Mouse (Mus musculus): ENCODE measurements around the gene 1700003E16Rik. TPM values are rescaled to one million over a fixed set of nuclear protein-coding genes. Genes with fewer than 3 reads are reported as not detected.

1700003E16Rik gene
- polyA plus RNA-seq (2015; fragmentation: Nextera tagmentation; extraction: Ambion mirVana): 3.1 and 3.4 TPM in 2 replicates

DNA sequence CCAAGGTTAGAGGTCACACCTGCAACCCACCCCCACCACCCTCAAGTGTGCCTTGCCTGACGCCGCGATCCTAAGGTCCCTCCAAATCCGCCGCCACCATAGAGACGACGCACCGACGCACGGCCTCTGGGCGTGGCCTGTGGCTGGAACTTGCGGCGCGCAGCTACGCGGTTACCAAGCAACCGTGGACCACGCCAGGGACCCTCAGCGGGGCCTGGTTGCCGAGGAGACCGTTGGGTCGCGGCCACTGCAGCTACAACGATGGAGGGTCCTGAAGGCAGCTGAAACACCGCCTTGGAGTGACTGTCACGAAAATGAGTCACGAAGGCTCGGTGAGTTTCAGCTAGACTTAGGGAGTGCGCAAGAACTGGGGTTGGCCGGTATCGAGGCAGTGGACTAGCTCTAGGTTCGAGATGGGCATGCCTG lies at the start of gene 1700003E16Rik, which contains the start of gene Wdr54:
Gene 1700003E16Rik, plus strand, starts transcription at position 146 of the 426 bp plus-strand sequence.
Gene Wdr54, minus strand, starts transcription at position 139 of the 426 bp plus-strand sequence.
- WGBS: 2% methylated on average over 32 of the region's 32 CpGs

DNA sequence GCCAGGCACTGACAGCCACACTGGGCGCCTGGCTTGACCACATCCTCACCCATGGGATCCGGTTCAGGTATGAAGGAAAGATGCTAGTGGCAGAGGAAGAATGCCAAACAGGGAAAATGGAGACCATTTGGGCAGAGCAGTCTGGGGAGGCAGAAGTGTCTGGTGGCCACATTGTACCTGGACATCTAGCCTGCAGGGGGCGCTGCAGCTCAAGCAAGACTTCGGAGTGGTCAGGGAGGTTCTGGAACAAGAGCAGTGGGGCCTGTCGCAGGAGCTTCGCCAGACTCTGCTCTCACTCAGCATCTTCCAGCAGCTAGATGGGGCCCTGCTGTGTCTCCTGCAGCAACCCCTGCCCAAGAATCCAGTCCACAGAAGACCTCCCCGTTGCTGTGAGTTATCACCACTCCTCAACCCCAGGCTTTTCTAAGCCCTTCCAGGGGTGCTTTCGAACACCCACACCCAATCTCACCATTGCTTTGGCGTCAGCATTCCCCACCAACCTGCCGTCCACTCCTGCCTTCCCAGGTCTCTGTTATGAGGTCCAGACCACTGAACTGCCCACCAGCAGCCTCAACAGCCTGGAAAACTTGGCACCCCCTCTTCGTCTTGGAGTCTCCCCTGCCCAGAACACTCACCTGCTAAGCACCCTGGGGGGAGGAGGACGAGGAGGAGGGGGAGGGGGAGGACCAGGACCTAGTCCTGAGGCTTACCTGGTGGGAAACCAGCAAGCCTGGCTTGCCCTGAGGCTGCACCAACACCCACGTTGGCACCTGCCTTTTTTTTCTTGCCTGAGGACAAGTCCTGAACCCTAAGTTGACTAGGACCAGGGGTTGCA lies 48.4 kb upstream of the 1700003E16Rik start:
- Histone ChIP-seq H3K4me3 (peak overlapping the region; percentile 89), H3K9ac (no peak overlapping the region), H3K36me3 (peaks cover 12% of the 10 kb centered on the region; the same call in 1 of the 2 replicates), H3K27me3 (no peaks in the 10 kb centered on the region), H3K4me2 (peak overlapping the region; percentile 82), H3K9me3 (no peaks in the 10 kb centered on the region), H3K4me1 (peaks cover 28% of the 10 kb centered on the region), H3K27ac (peak overlapping the region; percentile 85; the same call in 1 of the 2 replicates)
- no peak for ATAC-seq (ENCODE audit: insufficient number of reproducible peaks, low FRiP score, low TSS enrichment, low read depth)
- 35% methylated on average over 13 of the region's 13 CpGs for WGBS

More for the DNA sequence above, at the start of gene 1700003E16Rik, which contains the start of gene Wdr54:
- Histone ChIP-seq H3K36me3 (peaks cover 23% of the 10 kb centered on the region), H3K4me1 (peaks cover 21% of the 10 kb centered on the region), H3K9ac (peak within 1 kb of the TSS; percentile 35), H3K27me3 (peaks cover 15% of the 10 kb centered on the region), H3K9me3 (no peaks in the 10 kb centered on the region), H3K27ac (no peak within 1 kb of the TSS), H3K4me2 (peak within 1 kb of the TSS; percentile 86), H3K4me3 (peak within 1 kb of the TSS; percentile 51)
- ATAC-seq (ENCODE audit: insufficient number of reproducible peaks, low FRiP score, low TSS enrichment, low read depth): peak; percentile 80

DNA sequence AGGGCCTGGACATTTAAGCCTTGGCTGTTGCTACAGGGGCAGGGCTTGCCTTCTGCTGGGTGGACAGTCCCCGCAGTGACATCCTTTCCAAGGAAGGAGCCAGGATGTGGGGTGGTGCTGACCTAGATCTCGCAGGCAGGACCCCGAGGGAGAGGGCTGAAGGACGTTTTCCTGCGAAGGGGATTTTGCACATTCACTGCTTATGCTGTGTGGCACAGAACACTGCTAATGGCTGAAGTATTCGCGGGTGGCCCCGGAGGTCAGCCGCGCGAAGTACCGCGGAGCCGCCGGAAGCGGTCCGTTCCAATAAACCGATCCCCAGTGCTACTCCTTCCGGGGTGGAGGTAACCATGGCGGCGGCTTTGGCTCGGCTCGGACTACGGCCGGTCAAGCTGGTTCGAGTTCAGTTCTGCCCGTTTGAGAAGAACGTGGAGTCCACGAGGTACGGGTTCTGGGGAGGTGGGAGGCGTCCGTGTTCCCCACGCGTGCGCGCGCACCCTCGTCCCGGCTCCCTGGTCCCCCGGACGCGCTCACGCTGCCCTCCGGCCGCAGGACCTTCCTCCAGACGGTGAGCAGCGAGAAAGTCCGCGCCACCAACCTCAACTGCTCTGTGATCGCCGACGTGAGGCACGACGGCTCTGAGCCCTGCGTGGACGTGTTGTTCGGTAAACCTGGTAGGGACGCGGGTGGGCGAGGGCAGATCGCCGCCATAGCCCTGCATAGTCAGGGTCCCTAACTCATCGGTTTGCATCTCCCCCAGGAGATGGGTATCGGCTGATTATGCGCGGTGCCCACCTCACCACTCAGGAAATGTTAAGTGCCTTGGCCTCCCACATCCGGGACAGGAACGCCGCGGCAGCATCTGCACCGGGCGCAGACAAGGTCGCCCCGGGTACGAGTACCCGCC lies 47.2 kb upstream of the 1700003E16Rik start, which contains the start of gene Mrpl53:
Gene Mrpl53, plus strand, starts transcription at position 279 of the 907 bp plus-strand sequence.
- WGBS: under 1% methylated on average over 76 of the region's 76 CpGs
- H3K4me3 ChIP-seq: peak within 1 kb of the TSS; percentile 89

DNA sequence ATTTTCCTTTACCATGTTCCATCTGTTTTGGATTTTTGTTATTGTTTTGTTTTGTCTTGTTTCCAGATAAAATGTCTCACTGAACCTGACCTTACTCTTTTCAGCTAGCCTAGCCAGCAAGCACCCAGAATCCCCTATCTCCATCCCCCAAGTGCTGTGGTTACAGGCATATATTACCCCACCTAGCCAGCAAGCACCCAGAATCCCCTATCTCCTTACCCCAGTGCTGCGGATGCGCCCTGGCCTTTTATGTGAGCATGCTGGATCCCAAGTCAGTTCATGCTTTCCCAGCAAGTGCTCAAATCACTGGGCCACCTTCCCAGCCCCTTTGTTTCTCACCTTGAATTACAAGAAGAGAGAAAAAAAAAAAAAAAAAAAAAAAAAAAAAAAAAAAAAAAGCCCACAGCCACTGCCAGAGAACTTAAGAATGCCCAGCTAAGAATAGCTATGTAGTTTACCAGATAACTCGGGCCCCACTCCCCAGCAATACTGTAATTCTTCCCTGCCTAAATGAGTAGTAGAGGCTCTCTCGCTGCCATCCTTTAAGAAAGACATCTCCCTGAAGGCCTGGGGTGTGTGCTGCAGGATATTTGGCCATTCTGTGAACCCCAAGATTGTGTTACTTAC lies 44.6 kb upstream of the 1700003E16Rik start:
- Histone ChIP-seq H3K9ac (no peak overlapping the region), H3K4me2 (no peak overlapping the region), H3K4me3 (no peak overlapping the region), H3K36me3 (peaks cover 10% of the 10 kb centered on the region; the same call in 1 of the 2 replicates), H3K4me1 (peaks cover 35% of the 10 kb centered on the region), H3K9me3 (no peaks in the 10 kb centered on the region), H3K27me3 (no peaks in the 10 kb centered on the region), H3K27ac (no peak overlapping the region)
- WGBS: 91% methylated on average over 4 of the region's 4 CpGs
- no peak for ATAC-seq (ENCODE audit: insufficient number of reproducible peaks, low FRiP score, low TSS enrichment, low read depth)

More for the DNA sequence above, 47.2 kb upstream of the 1700003E16Rik start, which contains the start of gene Mrpl53:
- H3K9me3 ChIP-seq: no peaks in the 10 kb centered on the region
- peak within 1 kb of the TSS; percentile 90 for H3K9ac ChIP-seq
- H3K27me3 ChIP-seq: no peaks in the 10 kb centered on the region
- ATAC-seq (ENCODE audit: insufficient number of reproducible peaks, low FRiP score, low TSS enrichment, low read depth): peak; percentile 79
- H3K4me2 ChIP-seq: peak within 1 kb of the TSS; percentile 82
- H3K27ac ChIP-seq: peak within 1 kb of the TSS; percentile 85
- peaks cover 20% of the 10 kb centered on the region for H3K4me1 ChIP-seq
- H3K36me3 ChIP-seq: peaks cover 12% of the 10 kb centered on the region; the same call in 1 of the 2 replicates

DNA sequence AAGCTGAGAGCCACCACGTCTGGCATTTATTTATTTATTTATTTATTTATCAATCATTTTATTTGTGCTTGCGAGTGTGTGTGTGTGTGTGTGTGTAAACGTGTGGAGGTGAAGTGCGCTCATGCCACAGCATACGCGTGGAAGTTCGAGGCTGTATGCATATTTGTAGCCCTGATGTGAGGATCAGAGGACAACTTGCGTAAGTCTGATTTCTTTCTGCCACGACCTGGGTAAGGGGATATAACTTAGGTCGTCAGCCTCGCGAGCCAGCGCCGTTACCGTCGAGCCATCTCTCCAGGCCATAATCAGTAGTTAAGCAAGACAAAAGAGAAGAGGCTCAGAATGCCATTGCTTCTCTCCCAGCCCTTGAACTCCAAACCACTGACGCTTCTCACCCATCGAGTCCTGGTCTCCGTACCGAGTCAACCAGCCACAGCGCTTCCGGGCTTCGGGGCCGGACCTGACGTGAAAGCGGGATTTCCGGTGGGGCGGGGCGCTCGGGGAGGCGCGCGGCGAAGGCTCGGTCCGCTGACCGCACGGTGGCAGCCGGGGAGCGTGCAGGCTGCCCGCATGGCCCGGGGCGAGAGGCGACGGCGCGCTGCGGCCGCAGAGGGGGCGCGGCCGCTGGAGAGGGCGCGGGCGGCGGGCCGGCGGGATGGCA lies 41.1 kb upstream of the 1700003E16Rik start, which contains the start of gene Mogs:
Gene Mogs, plus strand, starts transcription at position 486 of the 661 bp plus-strand sequence.
- ATAC-seq (ENCODE audit: insufficient number of reproducible peaks, low FRiP score, low TSS enrichment, low read depth): peak; percentile 86
- Histone ChIP-seq H3K4me3 (peak within 1 kb of the TSS; percentile 96), H3K4me2 (peak within 1 kb of the TSS; percentile 70), H3K4me1 (peaks cover 37% of the 10 kb centered on the region), H3K27ac (peak within 1 kb of the TSS; percentile 89), H3K9me3 (no peaks in the 10 kb centered on the region), H3K9ac (peak within 1 kb of the TSS; percentile 91), H3K27me3 (no peaks in the 10 kb centered on the region), H3K36me3 (peaks cover 37% of the 10 kb centered on the region)
- 1% methylated on average over 58 of the region's 58 CpGs for WGBS

DNA sequence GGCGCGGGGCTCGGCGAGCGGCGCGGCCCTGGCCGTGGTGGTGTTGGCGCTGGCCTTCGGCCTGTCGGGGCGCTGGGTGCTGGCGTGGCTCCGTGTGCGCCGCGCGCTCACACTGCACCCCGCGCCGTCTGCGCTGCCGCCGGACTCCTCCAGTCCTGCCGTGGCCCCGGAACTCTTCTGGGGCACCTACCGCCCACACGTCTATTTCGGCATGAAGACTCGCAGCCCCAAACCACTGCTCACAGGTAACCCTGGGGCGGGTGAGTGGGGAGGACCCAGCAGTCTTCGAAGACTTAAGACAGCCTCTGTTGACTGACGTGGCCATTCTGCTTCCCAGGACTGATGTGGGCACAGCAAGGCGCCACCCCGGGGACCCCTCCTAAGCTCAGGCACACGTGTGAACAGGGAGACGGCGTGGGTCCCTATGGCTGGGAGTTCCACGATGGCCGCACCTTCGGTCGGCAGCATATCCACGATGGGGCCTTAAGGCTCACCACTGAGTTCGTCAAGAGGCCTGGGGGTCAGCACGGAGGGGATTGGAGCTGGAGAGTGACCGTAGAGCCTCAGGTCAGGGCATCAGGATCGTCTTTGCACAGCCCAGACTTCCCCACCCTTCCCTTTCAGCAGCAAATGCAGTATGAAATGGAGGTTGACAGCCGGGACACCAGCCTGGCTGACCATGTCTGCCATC lies 40.4 kb upstream of the 1700003E16Rik start:
- Histone ChIP-seq H3K36me3 (peaks cover 36% of the 10 kb centered on the region), H3K27me3 (no peaks in the 10 kb centered on the region), H3K9me3 (no peaks in the 10 kb centered on the region), H3K4me1 (peaks cover 42% of the 10 kb centered on the region), H3K4me3 (peak overlapping the region; percentile 96), H3K27ac (peak overlapping the region; percentile 89), H3K9ac (peak overlapping the region; percentile 91), H3K4me2 (peak overlapping the region; percentile 70)
- 1% methylated on average over 47 of the region's 48 CpGs for WGBS
- ATAC-seq (ENCODE audit: insufficient number of reproducible peaks, low FRiP score, low TSS enrichment, low read depth): peak; percentile 70

DNA sequence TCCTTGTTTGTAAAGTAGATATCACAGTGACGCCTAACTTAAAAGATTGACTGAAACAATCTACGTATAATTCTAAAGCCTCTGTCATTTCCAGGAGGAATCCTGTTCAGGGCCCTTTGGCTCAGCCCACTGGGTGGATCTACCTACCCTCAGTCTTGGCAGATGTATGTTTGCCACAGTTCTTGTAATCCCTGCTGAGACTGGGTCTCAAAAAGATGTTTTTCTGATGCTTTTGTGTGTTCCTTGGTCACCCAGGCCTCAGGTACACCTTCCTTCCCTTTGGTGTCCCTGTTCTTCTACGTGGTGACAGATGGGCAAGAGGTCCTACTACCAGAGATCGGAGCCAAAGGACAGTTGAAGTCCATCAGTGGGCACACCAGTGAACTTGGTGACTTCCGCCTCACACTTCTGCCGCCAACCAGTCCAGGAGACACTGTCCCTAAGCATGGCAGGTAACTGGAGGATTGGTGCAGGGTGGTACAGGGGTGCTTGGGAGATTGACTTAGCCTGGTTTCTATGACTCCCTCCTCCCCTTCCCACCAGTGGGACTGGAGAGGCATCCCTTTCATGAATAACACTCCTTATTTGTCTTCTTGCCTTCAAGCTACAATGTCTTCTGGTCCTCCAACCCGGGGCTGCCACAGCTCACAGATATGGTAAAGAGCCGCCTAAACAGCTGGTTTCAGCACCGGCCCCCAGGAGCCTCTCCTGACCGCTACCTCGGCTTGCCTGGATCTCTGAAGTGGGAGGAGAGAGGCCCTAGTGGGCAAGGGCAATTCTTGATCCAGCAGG lies 39.6 kb upstream of the 1700003E16Rik start:
- Histone ChIP-seq H3K27ac (0 out of 2 replicates have a peak overlapping the region, but pooled peaks have one; percentile 89), H3K36me3 (peaks cover 30% of the 10 kb centered on the region), H3K4me3 (peak overlapping the region; percentile 96), H3K9ac (peak overlapping the region; percentile 91), H3K9me3 (no peaks in the 10 kb centered on the region), H3K27me3 (no peaks in the 10 kb centered on the region), H3K4me1 (peaks cover 43% of the 10 kb centered on the region), H3K4me2 (peak overlapping the region; percentile 70)
- no peak for ATAC-seq (ENCODE audit: insufficient number of reproducible peaks, low FRiP score, low TSS enrichment, low read depth)
- 74% methylated on average over 11 of the region's 11 CpGs for WGBS

DNA sequence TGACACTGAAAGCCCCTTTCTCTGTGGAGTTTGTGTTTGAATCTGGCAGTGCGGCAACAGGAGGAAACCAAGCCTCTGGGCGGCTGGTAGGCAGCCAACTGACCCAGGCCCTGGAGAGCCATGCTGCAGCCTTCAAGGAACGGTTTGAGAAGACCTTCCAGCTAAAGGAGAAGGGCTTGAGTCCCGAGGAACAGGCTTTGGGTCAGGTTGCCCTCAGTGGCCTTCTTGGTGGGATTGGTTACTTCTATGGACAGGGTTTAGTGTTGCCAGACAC lies 39.1 kb upstream of the 1700003E16Rik start:
- peaks cover 30% of the 10 kb centered on the region for H3K36me3 ChIP-seq
- H3K4me2 ChIP-seq: peak overlapping the region; percentile 70; the same call in 1 of the 2 replicates
- no peak overlapping the region for H3K9ac ChIP-seq
- H3K9me3 ChIP-seq: no peaks in the 10 kb centered on the region
- peaks cover 48% of the 10 kb centered on the region for H3K4me1 ChIP-seq
- 79% methylated on average over 4 of the region's 4 CpGs for WGBS
- no peak overlapping the region for H3K27ac ChIP-seq
- H3K27me3 ChIP-seq: no peaks in the 10 kb centered on the region
- ATAC-seq (ENCODE audit: insufficient number of reproducible peaks, low FRiP score, low TSS enrichment, low read depth): no peak
- H3K4me3 ChIP-seq: peak overlapping the region; percentile 96; the same call in 1 of the 2 replicates

DNA sequence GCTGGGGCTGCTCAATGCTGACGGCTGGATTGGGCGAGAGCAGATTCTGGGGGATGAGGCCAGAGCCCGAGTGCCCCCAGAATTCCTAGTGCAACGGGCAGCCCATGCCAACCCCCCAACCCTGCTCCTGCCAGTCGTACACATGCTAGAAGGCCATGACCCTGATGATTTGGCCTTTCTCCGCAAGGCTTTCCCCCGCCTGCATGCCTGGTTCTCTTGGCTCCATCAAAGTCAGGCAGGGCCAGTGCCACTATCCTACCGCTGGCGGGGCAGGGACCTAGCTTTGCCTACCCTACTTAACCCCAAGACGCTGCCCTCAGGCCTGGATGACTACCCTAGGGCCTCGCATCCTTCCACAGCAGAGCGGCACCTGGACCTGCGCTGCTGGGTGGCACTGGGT lies 38.6 kb upstream of the 1700003E16Rik start:
- no peaks in the 10 kb centered on the region for H3K27me3 ChIP-seq
- no peaks in the 10 kb centered on the region for H3K9me3 ChIP-seq
- H3K4me1 ChIP-seq: peaks cover 53% of the 10 kb centered on the region
- H3K4me2 ChIP-seq: no peak overlapping the region
- H3K9ac ChIP-seq: no peak overlapping the region
- 86% methylated on average over 13 of the region's 13 CpGs for WGBS
- H3K4me3 ChIP-seq: no peak overlapping the region
- ATAC-seq (ENCODE audit: insufficient number of reproducible peaks, low FRiP score, low TSS enrichment, low read depth): no peak
- no peak overlapping the region for H3K27ac ChIP-seq
- peaks cover 30% of the 10 kb centered on the region for H3K36me3 ChIP-seq

DNA sequence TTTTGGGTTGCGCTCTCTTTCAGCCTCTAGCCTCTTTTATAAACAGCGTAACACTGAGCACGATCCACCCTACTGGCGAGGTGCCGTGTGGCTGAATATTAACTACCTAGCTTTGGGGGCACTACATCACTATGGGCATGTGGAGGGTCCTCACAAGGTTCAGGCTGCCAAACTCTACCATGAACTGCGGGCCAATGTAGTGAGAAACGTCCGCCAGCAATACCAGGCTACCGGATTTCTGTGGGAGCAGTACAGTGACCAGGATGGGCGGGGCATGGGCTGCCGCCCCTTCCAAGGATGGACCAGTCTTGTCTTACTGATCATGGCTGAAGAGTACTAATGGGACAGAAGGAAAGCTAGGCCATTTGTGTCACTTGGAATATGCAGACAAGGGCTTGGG lies 37.8 kb upstream of the 1700003E16Rik start:
- ATAC-seq (ENCODE audit: insufficient number of reproducible peaks, low FRiP score, low TSS enrichment, low read depth): no peak
- no peak overlapping the region for H3K27ac ChIP-seq
- H3K4me2 ChIP-seq: no peak overlapping the region
- peaks cover 30% of the 10 kb centered on the region for H3K36me3 ChIP-seq
- no peaks in the 10 kb centered on the region for H3K27me3 ChIP-seq
- no peaks in the 10 kb centered on the region for H3K9me3 ChIP-seq
- peaks cover 59% of the 10 kb centered on the region for H3K4me1 ChIP-seq
- H3K9ac ChIP-seq: no peak overlapping the region
- WGBS: 85% methylated on average over 11 of the region's 11 CpGs
- no peak overlapping the region for H3K4me3 ChIP-seq
